Mouse (Mus musculus): ENCODE data around the gene Camkk1.
A peak's percentile ranks its signal among the peaks of the same experiment; 100 is the strongest.

The Camkk1 gene

DNA sequence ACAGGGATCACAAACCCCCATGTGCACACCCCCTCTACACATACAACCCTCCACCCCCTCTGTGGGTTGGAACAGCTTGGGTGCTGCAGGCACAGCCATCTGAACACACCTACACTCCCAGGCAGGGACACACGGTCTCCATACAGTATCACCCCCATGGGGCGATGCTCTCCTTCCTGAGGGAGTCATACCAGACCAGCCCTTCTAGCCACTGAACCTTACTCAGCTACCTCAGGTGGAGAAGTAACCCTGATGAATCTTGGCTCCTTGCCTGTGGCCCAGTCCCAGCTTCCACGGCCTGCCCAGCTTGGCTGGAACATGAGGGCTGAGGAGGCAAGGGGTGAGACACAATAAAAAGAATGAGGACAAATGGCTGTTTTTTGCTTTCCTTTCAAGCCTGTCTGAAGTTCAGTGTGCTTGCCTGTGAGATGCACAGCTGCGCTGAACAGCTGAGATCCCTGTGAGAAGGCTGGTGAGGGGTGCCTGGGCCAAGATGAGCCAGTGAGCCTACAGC, 3.9 kb upstream of the Camkk1 start:
- no peak for DNase-seq (ENCODE audit: low spot score in 2 of 2)

DNA sequence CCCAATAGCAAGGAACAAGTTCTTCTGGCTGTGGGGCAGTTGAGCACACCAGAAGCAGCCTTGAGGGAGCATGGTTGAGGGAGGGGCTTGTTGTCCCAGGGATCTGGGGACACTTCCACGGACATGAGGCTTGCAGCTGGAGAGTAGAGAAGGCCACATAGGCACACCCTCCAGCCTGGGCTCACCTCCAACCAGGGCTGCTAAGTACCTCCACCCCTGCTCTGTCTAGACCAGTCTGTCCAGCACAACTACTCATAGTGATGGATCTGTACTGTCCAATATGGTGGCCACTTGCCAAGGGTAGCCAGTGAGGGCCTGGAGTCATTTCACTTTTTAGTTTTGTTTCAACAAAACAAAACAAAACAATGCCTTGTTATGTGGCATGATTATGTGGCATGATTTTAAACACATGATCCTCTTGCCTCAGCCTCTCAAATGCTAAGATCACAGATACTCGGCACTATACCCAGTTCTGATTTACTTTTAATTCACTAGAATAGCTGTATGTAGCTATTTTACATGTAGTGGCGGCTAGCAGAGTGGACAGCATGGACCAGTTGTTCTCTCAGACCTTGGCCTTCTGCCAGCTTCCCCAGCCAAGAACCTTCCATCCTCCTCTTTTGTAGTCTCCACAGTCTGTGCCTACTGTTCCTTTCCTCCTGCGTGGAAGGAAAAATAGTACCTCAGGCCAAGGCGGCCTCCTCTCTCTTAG, 3.3 kb upstream of the Camkk1 start:
- no peak for DNase-seq (ENCODE audit: low spot score in 2 of 2)

DNA sequence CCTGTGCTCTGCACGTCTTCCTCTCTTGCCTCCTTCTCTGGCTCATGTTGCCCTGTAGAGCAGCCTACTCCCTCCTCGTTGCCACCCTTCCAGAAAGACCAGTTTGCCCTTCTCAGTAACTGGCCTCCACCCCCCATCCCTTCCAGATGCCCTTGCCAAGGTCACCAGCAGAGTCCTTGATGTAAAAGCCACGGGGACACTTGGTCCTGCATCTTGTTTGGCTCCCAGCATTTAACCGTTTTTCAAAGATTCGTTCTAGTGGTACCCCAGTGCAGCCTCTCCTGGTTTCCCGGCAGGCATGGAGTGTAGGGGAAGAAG, 2.7 kb upstream of the Camkk1 start:
- no peak for DNase-seq (ENCODE audit: low spot score in 2 of 2)

- peak; percentile 56 to 64 for DNase-seq (ENCODE audit: low spot score in 2 of 2)
Measured at GRCm38 (mm10) chr11:73019147-73019795, 463 bp downstream of the Camkk1 start.

DNA sequence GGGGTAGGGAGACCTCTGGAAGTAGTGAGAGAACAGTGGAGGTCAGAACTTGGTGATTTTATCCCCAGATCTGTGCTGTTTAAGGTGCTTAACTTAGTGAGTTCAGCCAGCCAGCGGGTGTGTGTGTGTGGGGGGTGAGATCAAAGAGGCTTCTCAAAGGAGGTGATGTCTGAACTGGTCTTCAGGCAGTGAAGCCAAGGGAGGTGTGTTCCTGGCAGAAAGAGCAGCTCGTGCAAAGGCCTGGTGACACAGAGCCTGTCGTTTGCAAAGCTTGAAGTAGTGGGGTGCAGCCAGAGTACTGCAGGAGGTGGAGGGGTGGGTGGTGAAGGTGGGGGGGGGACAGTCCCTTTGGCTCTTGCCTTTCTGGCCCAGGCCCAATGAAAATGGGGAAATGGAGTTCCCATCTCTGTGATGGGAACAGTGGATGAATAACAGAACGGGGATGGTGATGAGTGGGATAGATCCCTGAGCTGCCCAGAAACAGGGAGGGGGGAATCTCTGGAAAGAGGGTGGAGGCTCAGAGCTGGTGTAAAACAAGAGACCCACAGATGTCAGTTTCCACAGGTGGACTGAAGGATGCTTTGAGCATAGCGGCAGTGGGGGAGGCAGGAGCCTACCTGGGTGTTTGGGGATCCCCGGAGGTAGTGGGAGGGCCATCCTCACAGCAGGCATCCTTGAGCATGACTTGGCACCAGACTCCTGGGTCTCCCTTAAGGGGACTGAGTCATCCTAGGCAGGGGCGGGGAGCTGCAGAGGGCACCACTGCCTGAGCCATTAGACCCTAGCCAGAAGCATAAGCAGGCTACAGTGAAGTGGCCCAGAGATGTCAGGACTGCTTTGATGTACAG, 2.4 kb downstream of the Camkk1 start:
- no peak for DNase-seq (ENCODE audit: low spot score in 2 of 2)

GRCm38 (mm10) chr11:73023099-73023498, 4.3 kb downstream of the Camkk1 start:
- peak; percentile 54 to 74 for DNase-seq (ENCODE audit: low spot score in 2 of 2)

DNA sequence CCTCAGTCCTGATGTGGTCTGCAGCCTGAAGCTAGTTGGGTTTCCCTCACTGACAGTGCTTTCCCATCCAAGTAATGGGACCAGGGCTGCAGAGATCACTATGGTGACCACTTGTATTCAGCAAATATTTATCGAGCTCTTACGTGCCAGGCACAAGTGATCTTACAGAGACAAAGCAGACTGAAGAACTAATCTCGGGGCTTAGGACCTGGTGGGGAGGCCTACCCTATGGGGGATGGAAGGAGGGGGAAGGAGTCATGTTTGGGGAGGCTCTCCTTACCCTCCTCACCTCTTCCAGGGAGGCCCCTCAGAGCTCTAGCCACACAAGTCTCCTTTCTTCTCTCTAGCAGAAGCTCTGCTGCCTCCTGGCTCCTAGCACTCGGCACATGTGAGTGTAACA, 5.0 kb downstream of the Camkk1 start:
- no peak for DNase-seq (ENCODE audit: low spot score in 2 of 2)

- no peak for DNase-seq (ENCODE audit: low spot score in 2 of 2)
Measured at GRCm38 (mm10) chr11:73024236-73024904, 5.6 kb downstream of the Camkk1 start.

GRCm38 (mm10) chr11:73026961-73027360, 8.2 kb downstream of the Camkk1 start:
- no peak for DNase-seq (ENCODE audit: low spot score in 2 of 2)

- DNase-seq (ENCODE audit: low spot score in 2 of 2): peak; percentile 68 to 77
Measured at GRCm38 (mm10) chr11:73030821-73031498, 12.2 kb downstream of the Camkk1 start.

GRCm38 (mm10) chr11:73031536-73031935, 12.7 kb downstream of the Camkk1 start:
- no peak for DNase-seq (ENCODE audit: low spot score in 2 of 2)

DNA sequence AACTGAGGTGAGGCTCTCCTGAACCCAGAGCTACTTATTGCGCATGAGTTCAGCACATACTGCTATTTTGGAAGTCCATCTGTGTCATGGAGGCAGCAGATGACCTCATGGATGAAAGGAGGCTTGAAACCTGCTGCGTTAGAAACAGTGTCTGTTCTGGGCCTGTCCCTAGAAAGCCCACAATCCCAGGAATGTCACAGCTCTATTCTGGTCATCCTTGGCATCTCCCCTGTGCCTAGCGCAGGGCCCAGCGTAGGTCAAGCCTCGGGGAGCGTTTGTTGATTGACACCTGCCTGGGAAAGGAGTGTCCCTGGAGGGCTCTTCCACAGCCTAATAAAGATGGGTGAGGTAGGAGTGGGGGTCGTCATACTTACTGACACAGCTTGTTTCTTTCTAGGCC, 17.3 kb downstream of the Camkk1 start:
- no peak for DNase-seq (ENCODE audit: low spot score in 2 of 2)

GRCm38 (mm10) chr11:73036889-73037288, 18.1 kb downstream of the Camkk1 start:
- DNase-seq (ENCODE audit: low spot score in 2 of 2): no peak

- no peak for DNase-seq (ENCODE audit: low spot score in 2 of 2)
Measured at GRCm38 (mm10) chr11:73037691-73038090, 18.9 kb downstream of the Camkk1 start.

- no peak for DNase-seq (ENCODE audit: low spot score in 2 of 2)
Measured at GRCm38 (mm10) chr11:73039102-73039799, 20.4 kb downstream of the Camkk1 start.

DNA sequence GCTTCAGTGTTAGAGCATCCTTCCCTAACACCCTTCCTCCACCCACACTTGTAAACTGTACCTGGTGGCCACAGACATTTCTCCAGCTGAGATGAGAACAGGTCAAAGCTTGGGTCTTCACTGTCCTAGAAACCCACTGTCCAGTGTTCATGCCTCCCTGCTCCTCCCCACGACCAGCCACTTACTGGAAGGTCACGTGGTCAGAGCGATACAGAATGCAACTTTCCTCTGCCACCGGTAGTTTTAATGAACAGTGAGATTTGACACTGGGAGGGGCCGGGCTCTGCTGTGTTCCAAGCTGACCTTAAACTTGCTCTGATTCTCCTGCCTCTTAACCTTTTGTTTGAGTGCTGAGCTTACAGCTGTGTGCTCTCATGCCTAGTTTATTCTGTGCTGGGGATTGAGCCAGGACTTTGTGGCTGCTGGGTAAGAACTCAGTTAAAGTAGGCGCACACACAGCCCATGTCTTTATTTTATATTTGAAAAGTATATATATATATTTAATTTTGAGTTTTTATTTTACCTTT, 25.5 kb downstream of the Camkk1 start:
- DNase-seq (ENCODE audit: low spot score in 2 of 2): no peak

DNA sequence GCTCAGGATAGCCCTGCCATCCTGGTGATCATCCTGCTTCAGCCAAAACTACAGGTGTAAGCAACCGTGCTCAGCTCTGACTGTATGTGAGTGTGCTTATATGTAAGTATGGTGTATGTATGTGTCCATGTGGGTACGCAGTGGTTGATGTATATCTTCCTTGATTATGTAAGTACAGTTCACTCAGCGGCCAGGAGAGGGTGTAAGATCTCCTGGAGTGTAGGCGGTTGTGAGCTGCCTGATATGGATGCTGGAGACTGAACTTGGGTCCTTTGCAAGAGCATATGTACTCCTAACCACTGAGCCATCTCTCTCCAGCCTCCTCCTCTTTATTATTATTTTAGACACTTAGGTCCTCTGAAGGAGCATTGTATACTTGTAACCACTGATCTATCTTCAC, 26.0 kb downstream of the Camkk1 start:
- no peak for DNase-seq (ENCODE audit: low spot score in 2 of 2)

GRCm38 (mm10) chr11:73047542-73047996, 28.8 kb downstream of the Camkk1 start, which contains the start of gene Ncbp3:
TSS of gene Ncbp3 (plus strand) at chr11:73047783.
- DNase-seq (ENCODE audit: low spot score in 2 of 2): peak; percentile 89 to 95

DNA sequence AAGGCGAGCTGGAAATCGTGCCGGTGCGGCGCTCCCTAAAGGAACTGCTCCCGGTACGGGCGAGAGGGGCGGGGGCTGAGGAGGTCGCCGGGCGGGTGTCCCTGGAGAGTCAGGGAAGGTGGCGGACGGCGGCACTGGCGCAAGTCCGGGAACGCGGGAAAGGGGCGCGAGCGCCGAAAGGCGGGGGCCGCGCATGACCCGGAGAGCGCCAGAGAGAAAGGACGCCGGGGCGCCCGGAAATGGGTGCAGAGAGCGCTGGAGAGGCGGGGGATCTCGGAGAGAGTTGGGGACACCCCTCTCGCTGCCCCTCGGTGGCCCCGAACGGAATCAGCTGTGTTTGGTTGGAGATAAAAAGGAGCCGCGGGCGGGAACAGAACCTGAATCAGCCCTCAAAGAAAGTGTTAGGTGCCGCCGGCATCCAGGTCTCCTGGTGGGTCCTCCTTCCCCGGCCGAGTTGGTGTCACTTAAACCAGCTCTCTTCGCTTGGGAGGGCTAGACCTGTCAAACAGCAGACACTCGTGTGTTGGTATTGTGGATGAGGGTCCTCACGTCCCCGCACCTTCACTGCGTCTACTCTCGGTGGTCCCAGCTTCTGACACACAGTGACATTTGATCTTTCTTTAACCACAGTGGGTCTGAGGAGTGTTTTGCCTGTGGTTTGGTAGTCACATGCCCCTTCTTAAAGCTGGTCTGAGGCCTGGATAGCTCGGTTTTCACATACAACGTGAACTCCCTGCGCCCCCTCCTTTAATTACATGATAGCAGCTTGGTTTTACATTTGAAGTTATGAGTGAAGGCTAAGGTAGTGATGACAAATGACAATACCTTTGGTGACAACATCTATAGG, 29.4 kb downstream of the Camkk1 start:
- no peak for DNase-seq (ENCODE audit: low spot score in 2 of 2)

Measured in frontal cortex, postnatal 25 days (tissue).